Mouse (Mus musculus): ENCODE measurements around the gene Ankrd13b.

- TF ChIP-seq CTCF (IDR thresholded peaks at IDR 0.05; ENCODE audit: insufficient read depth, low read depth, low read length) (no peak), POLR2A (IDR thresholded peaks at IDR 0.05; ENCODE audit: insufficient read depth, low read depth, low read length) (no peak)
These were observed 32.6 kb downstream of the Ankrd13b start for GRCm38 (mm10) chr11:77456866-77457265.
